Mouse (Mus musculus): Measurements from ENCODE around the gene Erbin.

- TF ChIP-seq CTCF (conservative IDR thresholded peaks at IDR 0.05; ENCODE audit: low read length) (no peak), NANOG (IDR thresholded peaks at IDR 0.05; ENCODE audit: borderline replicate concordance, low read length) (no peak)
These were observed 20.5 kb upstream of the Erbin start for GRCm38 (mm10) chr13:103940796-103941195.
